Mouse (Mus musculus) heart, adult 2 months (tissue): ENCODE results near the gene Srsf7. TPM values are rescaled to one million over a fixed set of nuclear protein-coding genes. Genes with fewer than 3 reads are reported as not detected.

ENCODE experiments used
- DNase-seq, 2 experiments: peaks; one replicate each; pipeline ENCODE4 v3.0.0; 2021
- H3K27ac ChIP-seq: fragments of 200-600 bp; 2 replicates; pipeline ENCODE4 v1.8.1; 2022
- H3K27me3 ChIP-seq: fragments of 200-500 bp; 2 replicates; pipeline ENCODE4 v1.6.1; 2012; ENCODE audit warnings: mild to moderate bottlenecking, low read length, inconsistent platforms, mixed read lengths; ENCODE audit not compliant: control insufficient read depth, insufficient read depth
- H3K36me3 ChIP-seq: fragments of 200-500 bp; 2 replicates; pipeline ENCODE4 v1.6.1; 2012; ENCODE audit warnings: low read length, inconsistent platforms; ENCODE audit not compliant: control insufficient read depth, insufficient read depth
- H3K4me1 ChIP-seq: fragments of 200-500 bp; 2 replicates; pipeline ENCODE4 v1.6.1; 2011; ENCODE audit warnings: low read length; ENCODE audit not compliant: control insufficient read depth, insufficient read depth
- H3K4me3 ChIP-seq: fragments of 200-600 bp; 2 replicates; pipeline ENCODE4 v1.8.1; 2022
- H3K79me2 ChIP-seq: fragments of 200-500 bp; replicated peaks from 2 replicates; pipeline ENCODE4 v1.6.1; 2012; ENCODE audit warnings: mild to moderate bottlenecking, inconsistent platforms, low read length, moderate library complexity, mixed read lengths; ENCODE audit not compliant: control insufficient read depth, insufficient read depth
- H3K9ac ChIP-seq: fragments of 200-500 bp; 2 replicates; pipeline ENCODE4 v1.6.1; 2012; ENCODE audit warnings: low read depth, mild to moderate bottlenecking, control low read depth, inconsistent platforms, low read length, mixed read lengths
- CTCF ChIP-seq: fragments of 200-600 bp; IDR thresholded peaks from 2 replicates; pipeline ENCODE4 v1.8.1; 2022; ENCODE audit warnings: antibody characterized with exemption, mild to moderate bottlenecking, moderate library complexity
- EP300 ChIP-seq: fragments of 200-500 bp; IDR thresholded peaks from 2 replicates; pipeline ENCODE4 v1.6.1; 2011; ENCODE audit warnings: low read depth, low read length, control low read depth; ENCODE audit not compliant: insufficient read depth
- POLR2A ChIP-seq: fragments of 200-500 bp; IDR thresholded peaks from 2 replicates; pipeline ENCODE4 v1.6.1; 2011; ENCODE audit warnings: mild to moderate bottlenecking, low read depth, low read length, control low read depth; ENCODE audit not compliant: insufficient read depth
- WGBS: fragments of 180-500 bp; shearing (Covaris S2); methylation state at CpG from one replicate; pipeline ENCODE4 v1.1.7; 2018; 5-methylcytosine and 5-hydroxymethylcytosine counted together
- intact Hi-C: fragments of 180-260 bp; cut with DNase I; formaldehyde crosslinking; loops from one replicate; pipeline ENCODE4 v1.15.1; 2025
- long read RNA-seq: library from polyadenylated mRNA; stranded (forward); transcript quantifications from one replicate; pipeline ENCODE4 v2.0.0, GENCODE M21; 2021
- polyA plus RNA-seq: library from polyadenylated mRNA; depleted of rRNA; stranded (reverse); fragments of >200 nt; gene quantifications from 2 replicates; pipeline ENCODE4 v1.2.3, GENCODE M21; 2012; rRNA removed
- total RNA-seq, 2 experiments: library from RNA; stranded (reverse); gene quantifications; 2 replicates each; pipeline ENCODE4 v1.2.3; 2021

Gene Srsf7
- total RNA-seq (10 to 100 TPM; 38.5 to 44.5 TPM), polyA plus RNA-seq (27.4 and 49.5 TPM in 2 replicates)
- long read RNA-seq, transcript Srsf7-201 (8 exons, 2,288 nt), result major isoform, 12 of 28 reads
- long read RNA-seq, transcript Srsf7-208 (8 exons, 1,040 nt), result minor isoform, 5 of 28 reads
- long read RNA-seq, partial matches to known transcripts, result 0 of 28 reads
- long read RNA-seq, other reads (novel, unspliced or antisense), result 9 of 28 reads

DNA sequence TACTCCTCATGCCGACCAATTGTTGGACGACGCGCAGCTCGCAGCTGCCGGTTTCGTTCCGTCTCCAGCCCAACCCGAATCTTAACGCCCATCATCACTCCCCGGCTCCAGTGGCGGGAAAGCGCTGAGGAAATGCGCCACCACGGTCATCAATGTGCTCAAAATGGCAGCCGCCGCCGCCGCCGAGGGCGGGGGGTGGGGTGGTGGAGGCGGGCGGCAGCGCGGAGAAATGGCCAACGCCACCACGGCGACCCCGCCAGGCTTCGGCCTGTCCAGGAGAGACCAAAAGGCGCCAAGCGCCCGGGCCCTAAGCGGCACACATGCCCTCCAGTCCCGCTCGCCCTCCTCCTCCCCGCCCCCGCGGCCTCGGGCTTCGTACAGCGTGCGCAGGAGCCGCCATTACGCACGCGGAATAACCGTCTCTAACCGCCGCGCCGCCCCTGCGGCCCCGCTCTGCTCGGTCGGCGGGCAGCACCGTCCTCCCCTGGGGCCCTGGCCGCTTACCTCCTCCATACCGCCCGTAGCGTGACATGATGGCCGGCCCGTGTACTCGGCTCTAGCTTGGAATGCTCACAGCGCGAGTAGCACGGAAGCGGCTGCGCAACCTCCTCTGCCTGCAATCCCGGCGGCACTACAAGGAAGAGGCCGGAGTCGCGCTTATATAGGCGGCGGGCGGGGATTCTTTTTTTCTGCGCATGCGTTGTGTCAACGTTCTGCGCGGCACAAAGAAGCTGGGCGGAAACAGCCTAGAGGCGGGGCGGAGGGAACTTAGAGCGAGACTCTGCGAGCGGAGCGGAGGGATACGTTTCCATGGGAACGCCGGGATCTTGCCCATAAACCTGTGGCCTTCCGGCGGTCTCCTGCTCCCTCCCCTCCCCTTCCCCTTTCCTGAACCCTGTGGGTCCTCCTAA, at the start of gene Srsf7, which contains the start of gene Ttc39d:
Srsf7 (minus strand) TSS at position 637 of the 911 bp plus-strand sequence.
Ttc39d (plus strand) TSS at position 790 of the 911 bp plus-strand sequence.
- under 1% methylated on average over 93 of the region's 95 CpGs for WGBS
- peak; percentile 100 for TF ChIP-seq POLR2A
- no peak for TF ChIP-seq CTCF
- peak; percentile 92 for TF ChIP-seq EP300
- intact Hi-C loops, result loop anchor here (1.0 to 5.0 kb wide), 4 partner anchors 17 to 314 kb away; partner anchors contain the start of genes Gemin6 and Hnrnpll

DNA sequence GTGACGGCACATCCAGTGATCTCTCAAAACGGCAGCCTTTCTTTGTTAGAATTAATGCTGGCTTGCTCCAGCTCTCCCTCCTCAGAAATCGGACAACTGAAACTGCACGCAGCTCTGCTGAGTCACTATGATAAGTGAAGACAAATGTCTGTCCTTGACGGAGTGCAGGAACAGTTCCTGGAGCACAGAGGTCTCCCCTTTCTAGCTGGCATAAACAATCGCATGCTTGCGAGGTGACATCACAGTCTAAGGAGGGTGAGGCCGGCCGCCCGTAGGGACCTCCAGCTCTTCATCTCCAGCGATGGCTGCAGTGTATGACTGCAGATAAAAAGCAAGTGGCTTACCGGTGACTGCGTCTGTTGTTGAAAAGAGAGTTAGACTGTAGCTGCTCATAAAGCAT, 48.1 kb upstream of the Srsf7 start:
- WGBS, result 18% methylated on average over 13 of the region's 13 CpGs
- H3K27ac ChIP-seq, result peak overlapping the region; percentile 85

More for the DNA sequence above, at the start of gene Srsf7, which contains the start of gene Ttc39d:
- Histone ChIP-seq H3K4me1 (peaks cover 6% of the 10 kb centered on the region), H3K4me3 (peak within 1 kb of the TSS; percentile 90), H3K27ac (peak within 1 kb of the TSS; percentile 96), H3K36me3 (peaks cover 32% of the 10 kb centered on the region), H3K9ac (peak within 1 kb of the TSS; percentile 99), H3K79me2 (peaks cover 3% of the 10 kb centered on the region), H3K27me3 (no peaks in the 10 kb centered on the region)
- peak; percentile 98 for DNase-seq

DNA sequence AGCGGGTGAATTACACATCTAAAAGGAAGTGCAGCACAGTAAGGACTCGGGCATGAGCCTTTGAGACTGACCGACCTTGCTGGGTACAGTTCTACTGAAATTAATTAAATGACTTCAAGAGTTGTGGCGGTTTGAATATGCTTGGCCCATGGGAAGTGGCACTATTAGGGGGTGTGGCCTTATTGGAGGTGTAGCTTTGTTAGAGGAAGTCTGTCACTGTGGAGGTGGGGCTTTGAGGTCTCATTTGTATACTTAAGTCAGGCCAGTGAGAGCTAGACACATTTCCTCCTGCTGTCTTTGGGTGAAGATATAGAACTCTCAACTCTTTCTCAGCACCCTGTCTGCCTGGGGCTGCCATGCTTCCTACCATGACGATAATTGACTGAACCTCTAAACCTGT, 47.3 kb upstream of the Srsf7 start:
- DNase-seq, result no peak
- Histone ChIP-seq H3K4me1 (peaks cover 17% of the 10 kb centered on the region), H3K4me3 (no peak overlapping the region), H3K36me3 (peaks cover 15% of the 10 kb centered on the region), H3K9ac (no peak overlapping the region), H3K27ac (peak overlapping the region; percentile 85), H3K27me3 (no peaks in the 10 kb centered on the region), H3K79me2 (no peaks in the 10 kb centered on the region)
- 91% methylated on average over 5 of the region's 5 CpGs for WGBS
- intact Hi-C loops, result no loop called here
- TF ChIP-seq POLR2A (no peak), EP300 (no peak), CTCF (no peak)

More for the DNA sequence above, 48.1 kb upstream of the Srsf7 start:
- intact Hi-C loops, result no loop called here
- peaks cover 17% of the 10 kb centered on the region for H3K4me1 ChIP-seq
- peak overlapping the region; percentile 13; the same call in 1 of the 2 replicates for H3K4me3 ChIP-seq
- DNase-seq, result peak; percentile 75 to 86
- TF ChIP-seq EP300 (peak; percentile 94), CTCF (no peak), POLR2A (peak; percentile 48)
- peak overlapping the region; percentile 49; the same call in 1 of the 2 replicates for H3K9ac ChIP-seq
- no peaks in the 10 kb centered on the region for H3K27me3 ChIP-seq
- H3K36me3 ChIP-seq, result peaks cover 15% of the 10 kb centered on the region
- no peaks in the 10 kb centered on the region for H3K79me2 ChIP-seq

DNA sequence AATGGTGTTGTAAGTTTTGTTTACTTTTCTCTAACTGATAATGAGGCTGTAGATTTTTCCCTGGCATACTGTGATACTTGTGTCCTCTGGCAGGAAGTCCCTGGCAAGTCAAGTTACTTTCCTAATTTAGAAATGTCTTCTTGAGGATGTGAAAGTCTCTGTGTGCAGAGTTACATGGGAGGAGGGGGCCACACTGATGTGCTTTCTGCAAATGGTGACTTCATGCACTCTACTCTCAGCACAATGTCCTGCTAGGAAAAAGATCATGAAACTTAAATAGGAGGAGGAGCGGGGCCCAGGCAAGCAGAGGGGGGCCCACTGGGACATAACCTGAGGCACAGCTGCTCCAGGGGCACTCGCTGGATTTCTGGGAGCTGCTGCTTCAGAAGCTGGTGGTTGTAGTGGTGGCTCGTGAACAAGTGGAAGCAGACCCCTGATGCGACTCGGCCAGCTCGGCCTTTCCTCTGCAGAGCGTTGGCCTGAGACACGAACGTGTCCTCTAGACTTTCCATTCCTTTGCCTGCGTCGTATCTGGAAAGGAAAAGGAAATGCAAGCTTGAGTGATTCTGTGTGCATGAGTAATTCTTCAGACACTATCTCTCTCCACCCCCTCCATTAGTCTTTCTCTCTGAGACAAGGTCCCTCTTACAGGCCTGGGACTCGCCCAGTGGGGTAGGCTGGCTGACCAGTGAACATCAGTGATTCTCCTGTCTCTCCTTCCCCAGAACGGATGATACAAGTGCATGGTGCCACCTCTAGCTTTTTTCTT, 45.8 kb upstream of the Srsf7 start:
- peak in 1 of 2 experiments; percentile 37 for DNase-seq
- WGBS, result 45% methylated on average over 13 of the region's 13 CpGs
- no peaks in the 10 kb centered on the region for H3K79me2 ChIP-seq
- no peaks in the 10 kb centered on the region for H3K27me3 ChIP-seq
- no peak for TF ChIP-seq POLR2A
- TF ChIP-seq EP300, result no peak
- TF ChIP-seq CTCF, result no peak
- intact Hi-C loops, result no loop called here
- H3K4me1 ChIP-seq, result peaks cover 17% of the 10 kb centered on the region
- H3K27ac ChIP-seq, result peak overlapping the region; percentile 38; the same call in 1 of the 2 replicates
- 0 out of 2 replicates have a peak overlapping the region, but pooled peaks have one; percentile 3 for H3K9ac ChIP-seq
- H3K36me3 ChIP-seq, result peaks cover 15% of the 10 kb centered on the region
- no peak overlapping the region for H3K4me3 ChIP-seq

DNA sequence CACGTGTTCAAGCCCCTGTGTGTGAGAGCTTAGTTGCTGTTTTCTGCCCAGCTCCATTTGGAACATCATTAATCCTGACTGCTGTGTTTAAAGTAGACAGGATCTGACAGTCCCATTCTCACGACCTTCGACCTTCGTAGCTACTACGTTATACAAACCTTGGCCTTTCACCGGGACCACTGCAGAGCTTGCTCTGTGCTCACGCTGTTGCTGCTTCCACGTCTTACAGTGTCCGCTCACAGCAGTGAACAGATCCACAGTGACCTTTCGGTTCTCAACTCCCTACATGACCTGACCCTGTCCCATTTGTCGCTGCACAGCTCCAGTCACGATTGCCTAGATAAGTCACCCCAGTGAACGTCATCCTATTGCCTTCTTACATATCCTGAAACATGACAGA, 36.0 kb upstream of the Srsf7 start:
- H3K4me3 ChIP-seq, result no peak overlapping the region
- 70% methylated on average over 13 of the region's 13 CpGs for WGBS
- DNase-seq, result no peak
- H3K27me3 ChIP-seq, result no peaks in the 10 kb centered on the region
- H3K9ac ChIP-seq, result no peak overlapping the region
- H3K79me2 ChIP-seq, result no peaks in the 10 kb centered on the region
- no peaks in the 10 kb centered on the region for H3K4me1 ChIP-seq
- no peaks in the 10 kb centered on the region for H3K36me3 ChIP-seq
- intact Hi-C loops, result no loop called here
- no peak overlapping the region for H3K27ac ChIP-seq
- TF ChIP-seq EP300, result no peak
- TF ChIP-seq CTCF, result no peak
- TF ChIP-seq POLR2A, result no peak
